Mouse (Mus musculus): ENCODE results near the gene Slc25a10. TPM values are rescaled to one million over a fixed set of nuclear protein-coding genes. Genes with fewer than 3 reads are reported as not detected.
"Not testable (repeated sequence)": the region's sequence is repeated elsewhere in the genome, so short reads cannot be mapped to it uniquely, and the experiment has no call there.

The Slc25a10 gene
- polyA plus RNA-seq, 1 experiment from 2014 or later: 31.9 TPM

GRCm38 (mm10) chr11:120500357-120500756 is 8.7 kb downstream of the Slc25a10 start:
- WGBS: 32% methylated on average over 3 of the region's 3 CpGs
- ATAC-seq (ENCODE audit: low FRiP score, low read depth): no peak

GRCm38 (mm10) chr11:120501018-120501417 is 9.4 kb downstream of the Slc25a10 start:
- Histone ChIP-seq H3K27ac (replicated peaks) (no peak overlapping the region), H3K4me3 (no peak overlapping the region), H3K9me3 (no peaks in the 10 kb centered on the region), H3K36me3 (peaks cover 14% of the 10 kb centered on the region), H3K27me3 (no peaks in the 10 kb centered on the region), H3K4me1 (replicated peaks) (no peaks in the 10 kb centered on the region), H3K9ac (no peak overlapping the region), H3K4me2 (no peak overlapping the region)
- no peak for ATAC-seq (ENCODE audit: low FRiP score, low read depth)
- 72% methylated on average over 6 of the region's 6 CpGs for WGBS

More at GRCm38 (mm10) chr11:120500357-120500756, 8.7 kb downstream of the Slc25a10 start:
- peaks cover 21% of the 10 kb centered on the region for H3K36me3 ChIP-seq
- H3K27me3 ChIP-seq: no peaks in the 10 kb centered on the region
- H3K4me2 ChIP-seq: no peak overlapping the region
- H3K4me1 ChIP-seq (replicated peaks): no peaks in the 10 kb centered on the region
- H3K27ac ChIP-seq (replicated peaks): no peak overlapping the region
- no peak overlapping the region for H3K4me3 ChIP-seq
- no peak overlapping the region for H3K9ac ChIP-seq
- H3K9me3 ChIP-seq: no peaks in the 10 kb centered on the region

GRCm38 (mm10) chr11:120501701-120502100 is 10.1 kb downstream of the Slc25a10 start:
- H3K4me2 ChIP-seq: no peak overlapping the region
- H3K36me3 ChIP-seq: peaks cover 9% of the 10 kb centered on the region
- no peak for ATAC-seq (ENCODE audit: low FRiP score, low read depth)
- H3K9ac ChIP-seq: no peak overlapping the region
- H3K27ac ChIP-seq (replicated peaks): no peak overlapping the region
- no peaks in the 10 kb centered on the region for H3K27me3 ChIP-seq
- no peaks in the 10 kb centered on the region for H3K9me3 ChIP-seq
- 94% methylated on average over 4 of the region's 4 CpGs for WGBS
- no peaks in the 10 kb centered on the region for H3K4me1 ChIP-seq (replicated peaks)
- no peak overlapping the region for H3K4me3 ChIP-seq

- Histone ChIP-seq H3K27ac (replicated peaks) (no peak overlapping the region), H3K36me3 (no peaks in the 10 kb centered on the region), H3K9ac (no peak overlapping the region), H3K4me1 (replicated peaks) (no peaks in the 10 kb centered on the region; the same call in 1 of the 2 replicates), H3K9me3 (no peaks in the 10 kb centered on the region), H3K27me3 (no peaks in the 10 kb centered on the region), H3K4me3 (no peak overlapping the region), H3K4me2 (no peak overlapping the region)
- no peak for ATAC-seq (ENCODE audit: low FRiP score, low read depth)
- 93% methylated on average over 3 of the region's 3 CpGs for WGBS
Observed at GRCm38 (mm10) chr11:120505661-120506060, 14.0 kb downstream of the Slc25a10 start.

- 61% methylated on average over 4 of the region's 4 CpGs for WGBS
- Histone ChIP-seq H3K4me1 (replicated peaks) (no peaks in the 10 kb centered on the region; the same call in 1 of the 2 replicates), H3K27ac (replicated peaks) (no peak overlapping the region), H3K9ac (no peak overlapping the region), H3K4me2 (no peak overlapping the region), H3K36me3 (no peaks in the 10 kb centered on the region), H3K4me3 (no peak overlapping the region), H3K27me3 (no peaks in the 10 kb centered on the region), H3K9me3 (no peaks in the 10 kb centered on the region)
- ATAC-seq (ENCODE audit: low FRiP score, low read depth): no peak
Observed at GRCm38 (mm10) chr11:120506899-120507298, 15.3 kb downstream of the Slc25a10 start.

- Histone ChIP-seq H3K9ac (no peak overlapping the region), H3K27me3 (no peaks in the 10 kb centered on the region), H3K4me2 (no peak overlapping the region), H3K27ac (replicated peaks) (no peak overlapping the region), H3K4me1 (replicated peaks) (no peaks in the 10 kb centered on the region; the same call in 1 of the 2 replicates), H3K4me3 (no peak overlapping the region), H3K9me3 (no peaks in the 10 kb centered on the region), H3K36me3 (no peaks in the 10 kb centered on the region)
- 75% methylated on average over 13 of the region's 13 CpGs for WGBS
- ATAC-seq (ENCODE audit: low FRiP score, low read depth): no peak
Observed at GRCm38 (mm10) chr11:120507611-120508289, 16.1 kb downstream of the Slc25a10 start.

GRCm38 (mm10) chr11:120508290-120508870 is 16.7 kb downstream of the Slc25a10 start:
- no peak overlapping the region for H3K27ac ChIP-seq (replicated peaks)
- H3K27me3 ChIP-seq: no peaks in the 10 kb centered on the region
- H3K4me3 ChIP-seq: no peak overlapping the region
- H3K4me2 ChIP-seq: no peak overlapping the region
- WGBS: 82% methylated on average over 9 of the region's 9 CpGs
- no peaks in the 10 kb centered on the region; the same call in 1 of the 2 replicates for H3K4me1 ChIP-seq (replicated peaks)
- no peaks in the 10 kb centered on the region for H3K36me3 ChIP-seq
- no peaks in the 10 kb centered on the region for H3K9me3 ChIP-seq
- no peak for ATAC-seq (ENCODE audit: low FRiP score, low read depth)
- H3K9ac ChIP-seq: no peak overlapping the region

- WGBS: 45% methylated on average over 4 of the region's 4 CpGs
- Histone ChIP-seq H3K9ac (no peak overlapping the region), H3K4me3 (no peak overlapping the region), H3K36me3 (no peaks in the 10 kb centered on the region), H3K27ac (replicated peaks) (no peak overlapping the region), H3K27me3 (no peaks in the 10 kb centered on the region), H3K4me1 (replicated peaks) (no peaks in the 10 kb centered on the region; the same call in 1 of the 2 replicates), H3K4me2 (no peak overlapping the region), H3K9me3 (no peaks in the 10 kb centered on the region)
- ATAC-seq (ENCODE audit: low FRiP score, low read depth): no peak
Observed at GRCm38 (mm10) chr11:120509940-120510339, 18.3 kb downstream of the Slc25a10 start.

- Histone ChIP-seq H3K4me2 (peak overlapping the region; percentile 42), H3K27me3 (no peaks in the 10 kb centered on the region), H3K4me1 (replicated peaks) (no peaks in the 10 kb centered on the region; the same call in 1 of the 2 replicates), H3K9me3 (no peaks in the 10 kb centered on the region), H3K36me3 (no peaks in the 10 kb centered on the region), H3K27ac (replicated peaks) (no peak overlapping the region; the same call in 1 of the 2 replicates), H3K4me3 (0 out of 2 replicates have a peak overlapping the region, but pooled peaks have one; percentile 2), H3K9ac (no peak overlapping the region)
- ATAC-seq (ENCODE audit: low FRiP score, low read depth): no peak
- WGBS: 12% methylated on average over 16 of the region's 16 CpGs
Observed at GRCm38 (mm10) chr11:120510375-120511030, 18.9 kb downstream of the Slc25a10 start.

- no peak overlapping the region for H3K9ac ChIP-seq
- WGBS: 30% methylated on average over 6 of the region's 6 CpGs
- no peaks in the 10 kb centered on the region for H3K27me3 ChIP-seq
Observed at GRCm38 (mm10) chr11:120512790-120513453, 21.3 kb downstream of the Slc25a10 start.

GRCm38 (mm10) chr11:120514262-120514661 is 22.6 kb downstream of the Slc25a10 start:
- WGBS: 93% methylated on average over 2 of the region's 2 CpGs
- H3K4me2 ChIP-seq; H3K4me3 ChIP-seq; H3K9ac ChIP-seq; H3K36me3 ChIP-seq; H3K9me3 ChIP-seq; H3K4me1 ChIP-seq (replicated peaks); H3K27me3 ChIP-seq; H3K27ac ChIP-seq (replicated peaks); ATAC-seq (ENCODE audit: low FRiP score, low read depth): not testable (repeated sequence)

More at GRCm38 (mm10) chr11:120512790-120513453, 21.3 kb downstream of the Slc25a10 start:
- ATAC-seq (ENCODE audit: low FRiP score, low read depth): no peak
- no peak overlapping the region for H3K27ac ChIP-seq (replicated peaks)
- H3K4me1 ChIP-seq (replicated peaks): no peaks in the 10 kb centered on the region; the same call in 1 of the 2 replicates
- no peak overlapping the region for H3K4me2 ChIP-seq
- no peak overlapping the region for H3K4me3 ChIP-seq
- H3K9me3 ChIP-seq: no peaks in the 10 kb centered on the region
- no peaks in the 10 kb centered on the region for H3K36me3 ChIP-seq
